Mouse (Mus musculus) kidney, postnatal 14 days (tissue): ENCODE measurements around the gene Pitx3.
"Not testable (repeated sequence)": the region's sequence is repeated elsewhere in the genome, so short reads cannot be mapped to it uniquely, and the experiment has no call there.

Source experiments
- DNase-seq: peaks from one replicate; pipeline ENCODE4 v3.0.0; 2022; ENCODE audit warnings: mixed read lengths

Gene Pitx3

GRCm38 (mm10) chr19:46131694-46132525 is 16.2 kb downstream of the Pitx3 start, which contains the start of gene Elovl3:
Gene Elovl3 (plus strand): TSS chr19:46131897.
- DNase-seq = peak; percentile 43

- no peak for DNase-seq
Measured at GRCm38 (mm10) chr19:46131283-46131682, 16.8 kb downstream of the Pitx3 start.

- DNase-seq = not testable (repeated sequence)
Measured at GRCm38 (mm10) chr19:46129737-46130136, 18.4 kb downstream of the Pitx3 start.

GRCm38 (mm10) chr19:46126301-46126700 is 21.8 kb downstream of the Pitx3 start:
- no peak for DNase-seq

- no peak for DNase-seq
Measured at GRCm38 (mm10) chr19:46124651-46125050, 23.5 kb downstream of the Pitx3 start.

GRCm38 (mm10) chr19:46123876-46124275 is 24.2 kb downstream of the Pitx3 start:
- DNase-seq = no peak

- DNase-seq = no peak
Measured at GRCm38 (mm10) chr19:46120872-46121271, 27.3 kb downstream of the Pitx3 start.

GRCm38 (mm10) chr19:46119458-46119857 is 28.7 kb downstream of the Pitx3 start:
- no peak for DNase-seq

- DNase-seq = no peak
Measured at GRCm38 (mm10) chr19:46114617-46115016, 33.5 kb downstream of the Pitx3 start.

GRCm38 (mm10) chr19:46110781-46111180 is 37.3 kb downstream of the Pitx3 start:
- DNase-seq = no peak

- no peak for DNase-seq
Measured at GRCm38 (mm10) chr19:46110214-46110613, 37.9 kb downstream of the Pitx3 start.

- no peak for DNase-seq
Measured at GRCm38 (mm10) chr19:46104187-46104557, 44.0 kb downstream of the Pitx3 start.

GRCm38 (mm10) chr19:46103437-46104186 is 44.5 kb downstream of the Pitx3 start:
- no peak for DNase-seq

- no peak for DNase-seq
Measured at GRCm38 (mm10) chr19:46099561-46099960, 48.6 kb downstream of the Pitx3 start.

- DNase-seq = no peak
Measured at GRCm38 (mm10) chr19:46096396-46096795, 51.7 kb downstream of the Pitx3 start.

- no peak for DNase-seq
Measured at GRCm38 (mm10) chr19:46095291-46095690, 52.8 kb downstream of the Pitx3 start.

- DNase-seq = no peak
Measured at GRCm38 (mm10) chr19:46094144-46094543, 54.0 kb downstream of the Pitx3 start.

GRCm38 (mm10) chr19:46091641-46092040 is 56.5 kb downstream of the Pitx3 start:
- no peak for DNase-seq

- peak; percentile 19 for DNase-seq
Measured at GRCm38 (mm10) chr19:46087871-46088270, 60.3 kb downstream of the Pitx3 start.

GRCm38 (mm10) chr19:46086337-46086736 is 61.8 kb downstream of the Pitx3 start:
- peak; percentile 50 for DNase-seq
